Mouse (Mus musculus): ENCODE data around the gene Plcb4. TPM values are rescaled to one million over a fixed set of nuclear protein-coding genes. Genes with fewer than 3 reads are reported as not detected.
"Not testable (repeated sequence)": the region's sequence is repeated elsewhere in the genome, so short reads cannot be mapped to it uniquely, and the experiment has no call there.

Gene Plcb4
- polyA plus RNA-seq, 1 experiment from 2014 or later = 19.4 TPM

DNA sequence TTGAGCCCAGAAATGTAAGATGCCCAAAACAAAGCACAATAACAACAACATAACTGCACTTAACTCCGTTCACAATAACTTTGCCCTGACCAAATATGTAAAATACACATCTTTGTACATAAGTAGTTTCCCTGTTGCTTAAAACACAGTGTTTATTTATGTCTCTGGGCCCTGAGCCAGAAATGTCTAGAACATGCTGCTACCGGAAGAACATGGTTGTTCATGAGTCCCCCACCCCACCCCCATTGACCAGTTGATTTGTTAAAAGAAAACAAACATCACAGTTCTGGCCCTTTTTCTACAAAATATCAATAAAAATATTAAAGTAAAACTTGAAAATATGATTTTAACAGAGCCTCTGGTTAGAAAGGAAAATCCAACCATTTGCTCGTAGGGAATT is 49.6 kb downstream of the Plcb4 start:
- Histone ChIP-seq H3K4me3 (no peak overlapping the region), H3K9ac (no peak overlapping the region), H3K9me3 (replicated peaks) (no peaks in the 10 kb centered on the region), H3K27ac (no peak overlapping the region), H3K36me3 (ENCODE audit: poor library complexity, severe bottlenecking) (no peaks in the 10 kb centered on the region), H3K27me3 (no peaks in the 10 kb centered on the region), H3K4me2 (no peak overlapping the region), H3K4me1 (peaks cover 32% of the 10 kb centered on the region)
- ATAC-seq = no peak
- WGBS = 79% methylated on average over 3 of the region's 3 CpGs

DNA sequence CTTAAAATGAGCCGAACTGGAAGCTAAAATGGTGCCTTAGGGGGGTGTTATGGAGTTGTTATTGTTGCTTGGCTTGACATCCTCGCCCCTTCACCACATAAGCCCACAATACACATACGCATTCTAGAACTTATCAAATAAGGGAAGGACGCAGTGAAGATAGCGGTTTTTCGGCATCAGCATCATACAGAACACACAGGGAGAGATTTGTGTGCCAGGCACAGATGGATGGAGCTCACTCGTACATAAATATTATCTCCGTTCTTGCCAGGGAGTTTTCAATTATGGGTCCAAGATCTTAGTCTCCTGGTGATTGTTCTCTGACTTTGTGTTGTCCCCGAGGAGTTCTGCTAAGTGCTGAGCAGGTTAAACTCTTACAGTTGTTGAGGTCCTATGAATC is 50.0 kb downstream of the Plcb4 start:
- Histone ChIP-seq H3K9me3 (replicated peaks) (no peaks in the 10 kb centered on the region), H3K4me2 (no peak overlapping the region), H3K4me1 (peaks cover 33% of the 10 kb centered on the region), H3K9ac (no peak overlapping the region), H3K36me3 (ENCODE audit: poor library complexity, severe bottlenecking) (no peaks in the 10 kb centered on the region), H3K27me3 (no peaks in the 10 kb centered on the region), H3K4me3 (no peak overlapping the region), H3K27ac (no peak overlapping the region)
- WGBS = 74% methylated on average over 9 of the region's 9 CpGs
- no peak for ATAC-seq

DNA sequence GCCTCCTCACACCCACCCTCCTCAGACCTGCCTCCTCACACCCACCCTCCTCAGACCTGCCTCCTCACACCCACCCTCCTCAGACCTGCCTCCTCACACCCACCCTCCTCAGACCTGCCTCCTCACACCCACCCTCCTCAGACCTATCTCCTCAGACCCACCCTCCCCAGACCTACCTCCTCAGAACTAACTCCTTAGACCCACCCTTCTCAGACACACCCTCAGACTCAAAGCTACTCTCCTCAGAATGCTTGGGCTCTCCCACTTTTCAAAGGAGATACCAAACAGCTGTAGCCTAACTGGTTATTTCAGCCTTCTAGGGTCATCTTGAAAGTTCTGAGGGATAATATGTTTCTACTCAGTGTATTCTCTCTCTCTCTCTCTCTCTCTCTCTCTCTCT is 50.9 kb downstream of the Plcb4 start:
- not testable (repeated sequence) for H3K36me3 ChIP-seq (ENCODE audit: poor library complexity, severe bottlenecking); H3K9ac ChIP-seq; H3K4me2 ChIP-seq; H3K4me3 ChIP-seq; H3K27me3 ChIP-seq; H3K9me3 ChIP-seq (replicated peaks); H3K27ac ChIP-seq; ATAC-seq
- H3K4me1 ChIP-seq = peaks cover 33% of the 10 kb centered on the region

DNA sequence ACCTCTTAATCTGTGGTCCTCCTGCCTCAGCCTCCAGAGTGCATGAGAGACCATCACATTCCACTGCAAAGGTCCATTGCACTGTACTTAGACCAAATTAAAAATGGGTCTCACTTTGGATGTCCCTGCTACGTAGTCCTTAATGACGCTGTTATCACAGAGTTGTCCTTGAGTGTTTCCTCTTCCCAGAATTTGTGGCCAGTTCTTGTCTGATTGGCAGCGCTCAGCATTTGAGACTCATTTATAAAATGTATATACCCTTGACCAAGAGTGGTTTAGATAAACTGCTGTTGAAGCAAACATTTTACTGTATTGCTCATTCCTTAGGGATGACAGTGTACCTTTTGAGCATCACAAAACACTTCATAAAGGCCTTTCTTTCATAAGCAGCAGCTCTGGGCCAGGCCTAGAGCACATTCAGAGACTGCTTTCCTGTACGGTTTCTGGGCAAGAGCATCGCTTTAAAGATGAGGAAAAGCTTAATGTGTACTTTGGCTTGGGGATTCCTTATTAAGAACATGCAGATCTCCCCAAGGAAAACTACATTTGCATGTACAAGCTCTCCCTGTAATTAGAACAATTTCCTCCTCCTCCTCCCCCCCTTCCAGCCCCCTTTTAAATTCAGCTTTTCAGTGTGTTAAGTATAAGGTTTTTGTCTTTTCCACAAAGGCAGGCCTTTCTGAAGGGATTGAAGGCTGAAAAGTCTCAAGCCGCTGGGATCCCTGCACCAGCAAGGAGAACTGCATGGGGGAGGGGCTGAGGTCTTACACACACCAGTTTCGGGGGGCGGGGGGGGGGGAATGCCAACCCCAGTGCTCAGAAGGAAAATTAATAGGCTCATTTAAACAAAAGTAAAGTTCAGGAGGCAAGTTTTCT is 52.5 kb downstream of the Plcb4 start:
- Histone ChIP-seq H3K4me1 (peaks cover 39% of the 10 kb centered on the region), H3K36me3 (ENCODE audit: poor library complexity, severe bottlenecking) (no peaks in the 10 kb centered on the region), H3K9me3 (replicated peaks) (no peaks in the 10 kb centered on the region), H3K27me3 (no peaks in the 10 kb centered on the region), H3K4me2 (peak overlapping the region; percentile 52), H3K9ac (no peak overlapping the region), H3K27ac (peak overlapping the region; percentile 79), H3K4me3 (peak overlapping the region; percentile 24)
- 14% methylated on average over 8 of the region's 8 CpGs for WGBS
- ATAC-seq = peak; percentile 90

DNA sequence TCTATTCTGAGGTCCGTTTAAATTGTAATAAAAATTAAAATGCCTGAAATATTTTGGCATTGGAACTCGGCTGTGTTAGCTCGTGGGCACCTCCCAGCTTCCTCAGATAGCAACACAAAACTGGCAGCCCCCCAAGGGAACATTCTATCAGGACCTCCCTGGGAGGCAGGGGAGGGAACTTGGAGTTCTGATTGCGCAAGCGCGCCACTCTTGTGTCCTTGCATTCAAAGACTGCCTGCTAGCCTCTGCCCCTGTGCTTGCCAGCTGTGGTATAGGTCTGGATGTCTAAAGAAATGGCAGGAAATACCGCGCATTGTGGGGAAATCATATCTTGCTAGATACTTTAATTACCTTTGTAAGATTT is 53.1 kb downstream of the Plcb4 start:
- H3K4me1 ChIP-seq = peaks cover 45% of the 10 kb centered on the region
- H3K27ac ChIP-seq = peak overlapping the region; percentile 79; the same call in 1 of the 2 replicates
- peak overlapping the region; percentile 24 for H3K4me3 ChIP-seq
- H3K9me3 ChIP-seq (replicated peaks) = no peaks in the 10 kb centered on the region
- ATAC-seq = peak; percentile 91
- no peak overlapping the region for H3K9ac ChIP-seq
- 2% methylated on average over 8 of the region's 8 CpGs for whole genome bisulfite sequencing
- H3K4me2 ChIP-seq = peak overlapping the region; percentile 52
- H3K36me3 ChIP-seq (ENCODE audit: poor library complexity, severe bottlenecking) = no peaks in the 10 kb centered on the region
- H3K27me3 ChIP-seq = no peaks in the 10 kb centered on the region

DNA sequence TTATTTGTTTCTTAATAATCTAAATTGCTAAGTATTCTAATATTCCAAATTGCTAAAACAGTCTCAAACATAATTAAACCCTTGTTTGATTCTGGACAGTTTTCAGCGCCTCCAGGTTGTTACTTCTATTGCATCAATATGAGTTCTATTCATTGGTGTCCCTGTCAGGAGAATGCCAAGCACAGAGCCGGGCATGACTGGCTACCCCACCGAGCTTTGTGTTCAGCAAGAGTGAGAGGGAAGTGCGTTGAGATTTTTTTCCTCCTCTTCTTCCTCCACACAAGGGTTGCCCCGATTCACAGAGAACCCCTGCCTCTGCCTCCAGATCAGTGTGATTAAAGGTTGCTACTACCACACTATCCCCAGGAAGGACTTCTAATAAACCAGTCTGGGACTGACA is 53.5 kb downstream of the Plcb4 start:
- H3K9ac ChIP-seq = peak overlapping the region; percentile 23; the same call in 1 of the 2 replicates

DNA sequence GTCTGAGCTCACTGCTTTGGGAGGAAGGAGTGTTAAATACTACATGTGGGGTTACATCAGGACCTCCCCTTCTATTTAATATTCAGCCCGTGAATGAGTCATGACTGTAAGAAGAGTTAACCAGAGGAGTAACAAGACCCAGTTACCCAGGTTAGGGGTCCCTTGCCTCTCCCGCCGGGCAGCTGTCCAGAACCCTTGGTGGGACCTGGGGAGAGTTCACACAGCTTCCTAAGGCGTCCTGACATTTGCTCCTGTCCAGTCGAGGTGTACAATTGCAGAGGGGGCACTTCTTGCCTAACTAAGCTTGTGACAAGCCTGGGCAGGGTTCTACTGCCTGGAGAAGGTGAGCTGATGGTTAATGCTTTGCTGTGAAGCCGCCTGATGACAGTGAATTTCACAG is 54.1 kb downstream of the Plcb4 start:
- Histone ChIP-seq H3K4me2 (no peak overlapping the region; the same call in 1 of the 2 replicates), H3K36me3 (ENCODE audit: poor library complexity, severe bottlenecking) (no peaks in the 10 kb centered on the region), H3K9me3 (replicated peaks) (no peaks in the 10 kb centered on the region), H3K27me3 (no peaks in the 10 kb centered on the region), H3K9ac (no peak overlapping the region), H3K27ac (peak overlapping the region; percentile 79; the same call in 1 of the 2 replicates), H3K4me3 (no peak overlapping the region), H3K4me1 (peaks cover 54% of the 10 kb centered on the region)
- 54% methylated on average over 6 of the region's 6 CpGs for WGBS
- no peak for ATAC-seq

More for the DNA sequence above, 53.5 kb downstream of the Plcb4 start:
- peak; percentile 52 for ATAC-seq
- WGBS = 7% methylated on average over 5 of the region's 5 CpGs
- Histone ChIP-seq H3K9me3 (replicated peaks) (no peaks in the 10 kb centered on the region), H3K4me1 (peaks cover 48% of the 10 kb centered on the region), H3K4me2 (peak overlapping the region; percentile 52), H3K27ac (peak overlapping the region; percentile 79), H3K4me3 (no peak overlapping the region), H3K27me3 (no peaks in the 10 kb centered on the region), H3K36me3 (ENCODE audit: poor library complexity, severe bottlenecking) (no peaks in the 10 kb centered on the region)

DNA sequence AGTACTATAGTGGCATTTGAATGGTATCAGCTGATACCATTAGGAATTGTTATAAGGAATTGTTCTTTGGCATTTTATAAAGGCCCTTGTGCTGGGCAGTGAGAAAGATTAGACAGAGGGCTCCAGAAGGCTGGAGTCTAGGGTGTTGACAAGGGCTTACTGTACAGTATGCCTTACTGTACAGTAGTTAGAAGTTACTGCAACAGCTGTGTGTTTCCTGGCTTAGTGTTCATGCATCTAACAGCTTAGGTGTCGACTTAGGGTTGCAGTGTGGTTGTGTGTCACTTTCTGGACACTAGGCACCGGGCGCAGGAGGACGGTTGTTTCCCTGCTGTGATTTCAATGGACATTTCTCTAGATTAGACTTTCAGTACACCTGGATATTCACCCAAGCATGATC is 57.4 kb downstream of the Plcb4 start:
- H3K36me3 ChIP-seq (ENCODE audit: poor library complexity, severe bottlenecking) = no peaks in the 10 kb centered on the region
- H3K27me3 ChIP-seq = no peaks in the 10 kb centered on the region
- ATAC-seq = no peak
- 87% methylated on average over 4 of the region's 4 CpGs for WGBS
- no peak overlapping the region for H3K4me2 ChIP-seq
- H3K4me1 ChIP-seq = peaks cover 47% of the 10 kb centered on the region
- no peaks in the 10 kb centered on the region for H3K9me3 ChIP-seq (replicated peaks)
- no peak overlapping the region for H3K9ac ChIP-seq
- H3K4me3 ChIP-seq = no peak overlapping the region
- no peak overlapping the region for H3K27ac ChIP-seq

DNA sequence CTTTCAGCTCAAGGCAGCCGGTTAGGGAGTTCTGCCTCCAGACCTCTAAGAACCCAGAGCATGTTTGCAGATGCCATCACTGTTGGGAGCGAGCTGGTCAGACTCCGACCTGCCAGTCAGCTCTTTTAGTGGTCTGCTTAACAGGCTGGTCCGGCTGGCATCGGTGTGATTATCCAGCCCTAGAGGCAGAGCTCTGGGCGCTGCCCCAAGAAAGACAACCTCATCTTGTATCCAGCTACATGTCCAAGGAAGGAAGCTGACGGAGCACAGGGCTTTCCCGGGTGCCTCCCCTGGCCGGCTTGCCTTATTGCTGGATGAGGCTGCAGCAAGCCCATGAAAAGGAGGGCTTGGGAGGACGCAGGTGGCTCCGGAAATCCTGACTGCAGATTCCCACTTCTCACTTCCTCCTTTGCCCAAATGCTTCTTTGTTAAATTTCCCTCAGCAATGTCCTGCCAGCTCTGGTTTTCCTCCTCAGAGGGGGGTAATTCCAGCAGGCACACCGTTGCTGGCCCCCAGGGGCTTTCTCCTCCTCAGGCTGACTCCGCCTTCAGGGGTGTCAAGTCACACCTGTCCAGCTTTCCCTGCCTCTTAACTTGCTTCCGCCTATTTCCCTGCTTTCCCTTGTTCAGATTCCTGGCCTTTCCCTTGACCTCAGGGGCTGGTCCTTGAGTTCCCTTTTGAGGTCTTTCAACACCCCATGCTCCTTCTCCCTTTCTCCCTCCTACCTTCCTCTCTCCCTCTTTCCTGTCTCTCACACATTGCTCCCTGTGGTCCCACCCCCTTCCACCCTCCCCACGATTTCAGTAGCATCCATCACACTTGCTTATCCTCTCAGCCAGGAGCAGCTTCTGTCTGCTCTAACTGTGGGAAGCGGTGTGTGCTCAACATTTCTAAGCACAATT is 58.7 kb downstream of the Plcb4 start:
- ATAC-seq = peak; percentile 46
- Histone ChIP-seq H3K4me1 (peaks cover 46% of the 10 kb centered on the region), H3K27ac (no peak overlapping the region), H3K27me3 (no peaks in the 10 kb centered on the region), H3K36me3 (ENCODE audit: poor library complexity, severe bottlenecking) (no peaks in the 10 kb centered on the region), H3K4me2 (peak overlapping the region; percentile 41), H3K9ac (0 out of 2 replicates have a peak overlapping the region, but pooled peaks have one; percentile 1), H3K9me3 (replicated peaks) (no peaks in the 10 kb centered on the region), H3K4me3 (no peak overlapping the region)
- WGBS = 27% methylated on average over 16 of the region's 16 CpGs

DNA sequence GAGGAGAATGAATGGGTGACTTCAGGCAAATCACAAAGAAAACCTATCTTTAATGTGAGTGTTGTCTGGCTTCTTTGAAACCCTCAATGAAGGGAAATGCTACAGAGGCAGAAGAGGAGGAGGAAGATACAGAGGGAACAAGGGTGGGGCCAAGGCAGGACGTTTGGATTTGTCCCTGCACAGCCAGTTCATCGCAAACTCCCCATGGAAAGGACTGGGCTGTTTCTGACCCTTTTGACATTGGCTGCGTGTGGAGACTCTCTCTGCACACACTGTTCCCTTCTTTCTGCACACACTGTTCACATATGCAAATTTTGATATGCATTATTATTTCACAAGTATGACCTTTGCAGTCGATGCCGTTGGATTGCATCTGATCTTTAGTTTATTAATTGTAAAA is 63.3 kb downstream of the Plcb4 start:
- no peaks in the 10 kb centered on the region for H3K9me3 ChIP-seq (replicated peaks)
- no peak overlapping the region for H3K4me2 ChIP-seq
- ATAC-seq = no peak
- H3K4me1 ChIP-seq = peaks cover 26% of the 10 kb centered on the region
- H3K27me3 ChIP-seq = no peaks in the 10 kb centered on the region
- H3K9ac ChIP-seq = no peak overlapping the region
- H3K27ac ChIP-seq = no peak overlapping the region
- H3K36me3 ChIP-seq (ENCODE audit: poor library complexity, severe bottlenecking) = no peaks in the 10 kb centered on the region
- 43% methylated on average over 5 of the region's 5 CpGs for WGBS
- no peak overlapping the region for H3K4me3 ChIP-seq

DNA sequence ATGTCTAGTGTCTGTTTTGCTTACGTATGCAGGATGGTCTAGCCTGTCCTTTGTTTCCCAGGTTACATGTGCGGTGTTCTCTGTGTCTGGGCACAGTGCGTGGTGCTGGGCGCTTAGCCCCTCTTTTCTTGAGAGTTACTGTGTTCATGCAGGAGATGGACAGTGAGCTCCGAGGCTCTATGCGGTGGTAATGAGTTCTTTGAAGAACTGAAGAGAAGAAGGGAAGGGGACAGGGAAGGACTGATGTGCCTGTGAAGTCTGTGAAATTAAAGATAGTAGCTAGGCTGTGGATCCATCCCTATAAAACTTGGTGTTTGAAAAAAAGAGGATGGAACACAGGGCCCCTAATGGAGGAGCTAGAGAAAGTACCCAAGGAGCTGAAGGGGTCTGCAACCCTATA is 64.6 kb downstream of the Plcb4 start:
- 90% methylated on average over 6 of the region's 6 CpGs for WGBS
- Histone ChIP-seq H3K4me2 (no peak overlapping the region), H3K9ac (no peak overlapping the region), H3K27ac (no peak overlapping the region), H3K36me3 (ENCODE audit: poor library complexity, severe bottlenecking) (no peaks in the 10 kb centered on the region), H3K4me3 (no peak overlapping the region), H3K9me3 (replicated peaks) (no peaks in the 10 kb centered on the region), H3K4me1 (peaks cover 15% of the 10 kb centered on the region), H3K27me3 (no peaks in the 10 kb centered on the region)
- no peak for ATAC-seq

DNA sequence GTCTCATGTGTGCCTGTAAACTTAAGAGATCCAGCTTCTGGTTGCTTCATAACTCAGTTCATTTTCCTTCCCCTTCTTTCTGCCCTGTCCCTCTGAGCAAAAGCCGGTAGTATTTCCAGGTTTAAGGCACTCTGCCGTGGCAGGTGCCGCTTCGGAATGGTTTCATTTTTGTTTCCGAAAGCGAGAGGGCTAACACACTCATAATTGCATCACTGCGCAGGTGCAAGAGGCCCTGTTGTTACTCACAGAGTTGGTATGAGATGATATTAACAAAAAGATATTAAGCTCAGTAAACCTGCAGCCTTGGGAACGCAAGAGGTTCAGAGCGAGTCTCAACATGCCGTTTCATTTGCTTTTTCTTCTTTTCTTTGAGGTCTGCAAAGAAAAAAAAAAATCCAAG is 65.7 kb downstream of the Plcb4 start:
- WGBS = 81% methylated on average over 10 of the region's 10 CpGs
- H3K27ac ChIP-seq = no peak overlapping the region

More for the DNA sequence above, 65.7 kb downstream of the Plcb4 start:
- peaks cover 15% of the 10 kb centered on the region for H3K4me1 ChIP-seq
- H3K27me3 ChIP-seq = no peaks in the 10 kb centered on the region
- no peak overlapping the region for H3K9ac ChIP-seq
- no peak overlapping the region for H3K4me3 ChIP-seq
- H3K36me3 ChIP-seq (ENCODE audit: poor library complexity, severe bottlenecking) = no peaks in the 10 kb centered on the region
- H3K9me3 ChIP-seq (replicated peaks) = no peaks in the 10 kb centered on the region
- no peak overlapping the region for H3K4me2 ChIP-seq
- ATAC-seq = no peak

Data from forebrain, embryonic 13.5 days (tissue).